Mouse (Mus musculus) liver, embryonic 14.5 days (tissue): ENCODE measurements at regions not wholly inside any gene's neighbourhood (a gene's known extent, or its start where the extent isn't known, plus 50 kb on each side); places are given as distances from the start of the nearest gene placed in this dataset.

Experiments
- CTCF ChIP-seq: IDR thresholded peaks from 2 replicates; pipeline ENCODE4 v1.5.1; 2016; ENCODE audit warnings: antibody characterized with exemption, low read depth, control low read depth
- EP300 ChIP-seq: IDR thresholded peaks from 2 replicates; pipeline ENCODE4 v1.6.1; 2016; ENCODE audit warnings: antibody characterized with exemption, low read depth

DNA sequence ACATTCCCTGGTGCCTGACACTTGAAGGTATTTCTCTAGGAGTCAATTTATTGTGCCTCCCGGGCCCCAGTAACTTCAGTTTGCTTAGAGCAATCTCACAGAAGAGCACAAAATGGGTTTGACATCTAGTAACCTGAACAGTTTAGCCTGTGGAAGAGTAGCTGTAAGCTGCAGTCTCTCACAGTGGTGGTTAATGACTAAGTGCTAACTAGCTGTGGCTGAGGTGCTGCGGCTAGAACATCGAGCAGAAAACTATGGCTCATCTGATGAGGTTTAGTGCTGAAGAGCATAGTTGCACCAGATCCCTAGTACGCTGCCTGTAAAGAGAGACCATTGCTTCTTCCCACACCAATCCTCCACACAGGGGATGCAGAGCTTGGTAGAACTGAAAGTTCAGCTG lies 70.7 kb upstream of the Sp4 start:
- TF ChIP-seq CTCF (no peak), EP300 (no peak)
